Mouse (Mus musculus) limb, embryonic 10.5 days (tissue): Measurements from ENCODE around the gene Gm49395. TPM values are rescaled to one million over a fixed set of nuclear protein-coding genes. Genes with fewer than 3 reads are reported as not detected.

Experiments
- DNase-seq: peaks from one replicate; pipeline ENCODE4 v3.0.0-alpha.2; 2017; ENCODE audit warnings: low spot score
- H3K27ac ChIP-seq: fragments of 300-500 bp; sonication (generic); 2 replicates; pipeline ENCODE4 v1.5.1; 2016; ENCODE audit warnings: mild to moderate bottlenecking
- H3K27me3 ChIP-seq: fragments of 300-500 bp; sonication (generic); 2 replicates; pipeline ENCODE4 v1.6.1; 2016; ENCODE audit warnings: low read depth, mild to moderate bottlenecking; ENCODE audit not compliant: poor library complexity, severe bottlenecking
- H3K36me3 ChIP-seq: fragments of 300-500 bp; sonication (generic); 2 replicates; pipeline ENCODE4 v1.6.1; 2016; ENCODE audit warnings: mild to moderate bottlenecking, moderate library complexity
- H3K4me1 ChIP-seq: fragments of 300-500 bp; sonication (generic); 2 replicates; pipeline ENCODE4 v1.6.1; 2016
- H3K4me3 ChIP-seq: fragments of 300-500 bp; sonication (generic); 2 replicates; pipeline ENCODE4 v1.5.1; 2016; ENCODE audit warnings: mild to moderate bottlenecking, moderate library complexity
- H3K9me3 ChIP-seq: fragments of 300-500 bp; sonication (generic); replicated peaks from 2 replicates; pipeline ENCODE4 v1.6.1; 2016; ENCODE audit warnings: mild to moderate bottlenecking
- WGBS: fragments of 180-500 bp; shearing (Covaris S2); methylation state at CpG from one replicate; pipeline ENCODE4 v1.1.7; 2016; 5-methylcytosine and 5-hydroxymethylcytosine counted together
- polyA plus RNA-seq: library from polyadenylated mRNA; unstranded; fragments of >200 nt; fragmentation: Nextera tagmentation; extraction: Ambion mirVana; gene quantifications from 2 replicates; pipeline ENCODE4 v1.2.1, GENCODE M21; 2016

Gm49395 gene
- 1.7 and 3.2 TPM in 2 replicates for polyA plus RNA-seq

GRCm38 (mm10) chr13:115101355-115102191, at the start of gene Gm49395, which contains the start of gene Itga1:
Gene Gm49395, minus strand, starts transcription at chr13:115101921.
Gene Itga1, minus strand, starts transcription at chr13:115101964.
- Histone ChIP-seq H3K27me3 (0 out of 2 replicates have a peak, but pooled peaks cover 4% of the 10 kb centered on the region), H3K9me3 (no peaks in the 10 kb centered on the region), H3K4me3 (peak within 1 kb of the TSS; percentile 64), H3K4me1 (peaks cover 21% of the 10 kb centered on the region), H3K36me3 (no peaks in the 10 kb centered on the region), H3K27ac (peak within 1 kb of the TSS; percentile 87)
- DNase-seq = peak; percentile 74
- 0% methylated on average over 39 of the region's 39 CpGs for WGBS

GRCm38 (mm10) chr13:115150602-115151001, 48.9 kb upstream of the Gm49395 start:
- Histone ChIP-seq H3K36me3 (no peaks in the 10 kb centered on the region), H3K4me1 (no peaks in the 10 kb centered on the region), H3K4me3 (no peak overlapping the region), H3K27ac (no peak overlapping the region), H3K27me3 (no peaks in the 10 kb centered on the region), H3K9me3 (no peaks in the 10 kb centered on the region)
- 89% methylated on average over 1 of the region's 1 CpGs for whole genome bisulfite sequencing
- DNase-seq = no peak

GRCm38 (mm10) chr13:115149849-115150248, 48.1 kb upstream of the Gm49395 start:
- no peak for DNase-seq
- Histone ChIP-seq H3K27ac (no peak overlapping the region), H3K4me3 (no peak overlapping the region), H3K36me3 (no peaks in the 10 kb centered on the region), H3K27me3 (no peaks in the 10 kb centered on the region), H3K9me3 (no peaks in the 10 kb centered on the region), H3K4me1 (no peaks in the 10 kb centered on the region)
- WGBS = 91% methylated on average over 6 of the region's 6 CpGs

GRCm38 (mm10) chr13:115143575-115143974, 41.9 kb upstream of the Gm49395 start:
- DNase-seq = no peak
- Histone ChIP-seq H3K4me3 (no peak overlapping the region), H3K27ac (no peak overlapping the region), H3K27me3 (no peaks in the 10 kb centered on the region), H3K9me3 (no peaks in the 10 kb centered on the region), H3K4me1 (no peaks in the 10 kb centered on the region), H3K36me3 (no peaks in the 10 kb centered on the region)
- 94% methylated on average over 2 of the region's 2 CpGs for WGBS

GRCm38 (mm10) chr13:115142066-115142465, 40.3 kb upstream of the Gm49395 start:
- Histone ChIP-seq H3K4me3 (no peak overlapping the region), H3K27me3 (no peaks in the 10 kb centered on the region), H3K36me3 (no peaks in the 10 kb centered on the region), H3K4me1 (no peaks in the 10 kb centered on the region), H3K27ac (no peak overlapping the region), H3K9me3 (no peaks in the 10 kb centered on the region)
- 88% methylated on average over 3 of the region's 3 CpGs for WGBS
- no peak for DNase-seq

- 89% methylated on average over 7 of the region's 7 CpGs for WGBS
- no peaks in the 10 kb centered on the region for H3K27me3 ChIP-seq
- H3K9me3 ChIP-seq = no peaks in the 10 kb centered on the region
- H3K4me3 ChIP-seq = no peak overlapping the region
- no peaks in the 10 kb centered on the region for H3K36me3 ChIP-seq
- no peaks in the 10 kb centered on the region for H3K4me1 ChIP-seq
- H3K27ac ChIP-seq = no peak overlapping the region
- no peak for DNase-seq
Measured at GRCm38 (mm10) chr13:115138513-115138912, 36.8 kb upstream of the Gm49395 start.

GRCm38 (mm10) chr13:115136761-115137160, 35.0 kb upstream of the Gm49395 start:
- Histone ChIP-seq H3K9me3 (no peaks in the 10 kb centered on the region), H3K36me3 (no peaks in the 10 kb centered on the region)
- 87% methylated on average over 3 of the region's 3 CpGs for WGBS

GRCm38 (mm10) chr13:115132435-115132834, 30.7 kb upstream of the Gm49395 start:
- no peak overlapping the region for H3K27ac ChIP-seq
- H3K4me1 ChIP-seq = no peaks in the 10 kb centered on the region
- no peak overlapping the region for H3K4me3 ChIP-seq
- no peaks in the 10 kb centered on the region for H3K36me3 ChIP-seq
- DNase-seq = no peak
- H3K27me3 ChIP-seq = no peaks in the 10 kb centered on the region
- WGBS = 41% methylated on average over 5 of the region's 5 CpGs
- no peaks in the 10 kb centered on the region for H3K9me3 ChIP-seq

More at GRCm38 (mm10) chr13:115136761-115137160, 35.0 kb upstream of the Gm49395 start:
- H3K27ac ChIP-seq = no peak overlapping the region
- H3K27me3 ChIP-seq = no peaks in the 10 kb centered on the region
- H3K4me3 ChIP-seq = no peak overlapping the region
- no peak for DNase-seq
- H3K4me1 ChIP-seq = no peaks in the 10 kb centered on the region

- H3K4me3 ChIP-seq = no peak overlapping the region
- H3K36me3 ChIP-seq = no peaks in the 10 kb centered on the region
- no peaks in the 10 kb centered on the region for H3K9me3 ChIP-seq
- no peak overlapping the region for H3K27ac ChIP-seq
- DNase-seq = no peak
- H3K27me3 ChIP-seq = no peaks in the 10 kb centered on the region
- WGBS = 81% methylated on average over 3 of the region's 3 CpGs
- H3K4me1 ChIP-seq = no peaks in the 10 kb centered on the region
Measured at GRCm38 (mm10) chr13:115131381-115131780, 29.7 kb upstream of the Gm49395 start.

GRCm38 (mm10) chr13:115130035-115130434, 28.3 kb upstream of the Gm49395 start:
- H3K9me3 ChIP-seq = no peaks in the 10 kb centered on the region
- H3K36me3 ChIP-seq = no peaks in the 10 kb centered on the region
- no peak for DNase-seq
- no peaks in the 10 kb centered on the region for H3K27me3 ChIP-seq
- H3K27ac ChIP-seq = no peak overlapping the region
- H3K4me3 ChIP-seq = no peak overlapping the region
- WGBS = 85% methylated on average over 2 of the region's 2 CpGs
- H3K4me1 ChIP-seq = no peaks in the 10 kb centered on the region

- no peaks in the 10 kb centered on the region for H3K4me1 ChIP-seq
- no peaks in the 10 kb centered on the region for H3K9me3 ChIP-seq
- DNase-seq = no peak
- 92% methylated on average over 1 of the region's 1 CpGs for WGBS
- H3K36me3 ChIP-seq = no peaks in the 10 kb centered on the region
- no peak overlapping the region for H3K4me3 ChIP-seq
- H3K27ac ChIP-seq = no peak overlapping the region
- H3K27me3 ChIP-seq = no peaks in the 10 kb centered on the region
Measured at GRCm38 (mm10) chr13:115127826-115128225, 26.1 kb upstream of the Gm49395 start.

- DNase-seq = no peak
- H3K36me3 ChIP-seq = no peaks in the 10 kb centered on the region
- no peak overlapping the region for H3K4me3 ChIP-seq
- no peaks in the 10 kb centered on the region for H3K9me3 ChIP-seq
- no peaks in the 10 kb centered on the region for H3K4me1 ChIP-seq
- no peak overlapping the region for H3K27ac ChIP-seq
- WGBS = 98% methylated on average over 2 of the region's 2 CpGs
- H3K27me3 ChIP-seq = no peaks in the 10 kb centered on the region
Measured at GRCm38 (mm10) chr13:115126534-115126933, 24.8 kb upstream of the Gm49395 start.

GRCm38 (mm10) chr13:115125130-115125529, 23.4 kb upstream of the Gm49395 start:
- Histone ChIP-seq H3K4me1 (no peaks in the 10 kb centered on the region), H3K36me3 (no peaks in the 10 kb centered on the region), H3K9me3 (no peaks in the 10 kb centered on the region), H3K4me3 (no peak overlapping the region), H3K27ac (no peak overlapping the region), H3K27me3 (no peaks in the 10 kb centered on the region)
- WGBS = 91% methylated on average over 4 of the region's 4 CpGs
- no peak for DNase-seq
